Mouse (Mus musculus): ENCODE data around the gene Il10rb. TPM values are rescaled to one million over a fixed set of nuclear protein-coding genes. Genes with fewer than 3 reads are reported as not detected.

Il10rb gene
- polyA plus RNA-seq, 1 experiment = 55.7 TPM

Other genes with a start within 250 kb of the Il10rb start
- 0.04 TPM in 1 of 2 replicates, not detected in the other for gene Olig2, start 180.7 kb upstream of the Il10rb start, polyA plus RNA-seq (2012; rRNA removed)
- gene Olig1, start 136.4 kb upstream of the Il10rb start, polyA plus RNA-seq (2012; rRNA removed) = 0.73 and 2.0 TPM in 2 replicates
- 72.4 and 81.7 TPM in 2 replicates for gene Ifnar2, start 33.4 kb upstream of the Il10rb start, polyA plus RNA-seq (2012; rRNA removed)
- gene Gm21970, start 14.4 kb upstream of the Il10rb start, polyA plus RNA-seq (2012; rRNA removed) = not detected in 2 replicates
- gene Ifnar1, start 79.1 kb downstream of the Il10rb start, polyA plus RNA-seq (2012; rRNA removed) = 25.7 and 26.7 TPM in 2 replicates
- 39.0 and 46.2 TPM in 2 replicates for gene Ifngr2, start 140.9 kb downstream of the Il10rb start, polyA plus RNA-seq (2012; rRNA removed)
- gene Tmem50b, start 191.6 kb downstream of the Il10rb start, polyA plus RNA-seq (2012; rRNA removed) = 81.1 and 81.7 TPM in 2 replicates
- 1.5 and 2.0 TPM in 2 replicates for gene Dnajc28, start 212.9 kb downstream of the Il10rb start, polyA plus RNA-seq (2012; rRNA removed)
- 35.3 and 36.3 TPM in 2 replicates for gene Gart, start 240.8 kb downstream of the Il10rb start, polyA plus RNA-seq (2012; rRNA removed)
- 110 and 115 TPM in 2 replicates for gene Son, start 241.3 kb downstream of the Il10rb start, polyA plus RNA-seq (2012; rRNA removed)

All from gonadal fat pad, adult 2 months (tissue).